Comparison of ENCODE assay signal across 9 mouse cellular contexts in genomic region chr19:32255429-32256185, GRCm38 (mm10).
DNase-seq lines count a peak whose midpoint lies in the region; ATAC-seq lines count a peak whose summit lies in the region.
"Had no signal": no experiment of that assay in that cellular context is flagged by ENCODE, and none has a peak within 500 bp of the region (broad histone marks: within the 10 kb centered on the region; RNA-seq: fewer than 3 reads in every experiment).

No protein-coding gene starts in this region.

- no peak for ATAC-seq in hindbrain, embryonic 14.5 days (ENCODE audit: low FRiP score)

- H3K27ac ChIP-seq in hindbrain, embryonic 10.5 days = 0 out of 2 replicates have a peak overlapping the region, but pooled peaks have one; percentile 50
- no peak overlapping the region for H3K27ac ChIP-seq in hindbrain, embryonic 14.5 days

- no peaks in the 10 kb centered on the region for H3K36me3 ChIP-seq in hindbrain, embryonic 10.5 days
- no peaks in the 10 kb centered on the region for H3K36me3 ChIP-seq in hindbrain, embryonic 14.5 days (replicated peaks; ENCODE audit: control insufficient read depth, insufficient read depth)

- peaks cover 28% of the 10 kb centered on the region for H3K4me1 ChIP-seq in hindbrain, embryonic 10.5 days (replicated peaks)
- H3K4me1 ChIP-seq in hindbrain, embryonic 14.5 days (replicated peaks; ENCODE audit: control insufficient read depth, insufficient read depth, low read length) = peaks cover 8% of the 10 kb centered on the region; the same call in 1 of the 2 replicates

- DNase-seq in hindbrain, embryonic 10.5 days (ENCODE audit: low spot score) = no peak
- no peak for DNase-seq in hindbrain, embryonic 14.5 days (ENCODE audit: low spot score)
- peak; percentile 36 for DNase-seq in CD4-positive helper T cell, adult 2 months (ENCODE audit: low read depth, low spot score)
- peak; percentile 50 for DNase-seq in Muller cell, postnatal 12 days (ENCODE audit: inconsistent ontology term)
- peak; percentile 50 for DNase-seq in induced T-regulatory cell, adult 2 months (ENCODE audit: low read depth)
- DNase-seq in ovary, adult 18-20 months (ENCODE audit: low spot score) = no peak
- DNase-seq in heart, postnatal 4 days = no peak
- no peak for DNase-seq in ovary, postnatal 14 days (ENCODE audit: low spot score)
- DNase-seq: cerebellum, adult 11-12 months had no signal

- H3K9ac ChIP-seq in hindbrain, embryonic 14.5 days = no peak overlapping the region

- H3K4me2 ChIP-seq in hindbrain, embryonic 14.5 days (replicated peaks) = no peak overlapping the region

- no peaks in the 10 kb centered on the region for H3K27me3 ChIP-seq in hindbrain, embryonic 10.5 days (ENCODE audit: insufficient read depth, poor library complexity, severe bottlenecking)
- no peaks in the 10 kb centered on the region for H3K27me3 ChIP-seq in hindbrain, embryonic 14.5 days (ENCODE audit: control insufficient read depth, insufficient read depth, low read length)

- H3K4me3 ChIP-seq in hindbrain, embryonic 10.5 days = no peak overlapping the region
- H3K4me3 ChIP-seq in hindbrain, embryonic 14.5 days (replicated peaks; ENCODE audit: low read length) = no peak overlapping the region

- no peaks in the 10 kb centered on the region for H3K9me3 ChIP-seq in hindbrain, embryonic 10.5 days
- H3K9me3 ChIP-seq in hindbrain, embryonic 14.5 days (ENCODE audit: control insufficient read depth, low read length) = no peaks in the 10 kb centered on the region

- WGBS in hindbrain, embryonic 10.5 days = 31% methylated on average over 6 of the region's 6 CpGs
- WGBS in hindbrain, embryonic 14.5 days = 33% methylated on average over 6 of the region's 6 CpGs

Comparison
In these comparisons a context has a peak if more than half of its experiments do, and no peak if none do; other contexts are left out.
1. DNase-seq: peak in CD4-positive helper T cell, adult 2 months (single experiment), Muller cell, postnatal 12 days (single experiment) and induced T-regulatory cell, adult 2 months (single experiment); none in hindbrain, embryonic 10.5 days (single experiment), hindbrain, embryonic 14.5 days (single experiment), ovary, adult 18-20 months (single experiment), heart, postnatal 4 days (single experiment) and ovary, postnatal 14 days (single experiment).